Mouse (Mus musculus) megakaryocyte-erythroid progenitor cell, adult 5 weeks (primary cell): Measurements from ENCODE around the gene Gm498. TPM values are rescaled to one million over a fixed set of nuclear protein-coding genes. Genes with fewer than 3 reads are reported as not detected.

ENCODE experiments used
- polyA plus RNA-seq: library from polyadenylated mRNA; stranded (reverse); fragments of >175 nt; gene quantifications from 2 replicates; pipeline ENCODE4 v1.2.3, GENCODE M21; 2012

Gene Gm498
- not detected in 2 replicates for polyA plus RNA-seq

GRCm38 (mm10) chr7:143866538-143866937, at the start of gene Gm498:
TSS of gene Gm498 (plus strand) at chr7:143866838.

DNA sequence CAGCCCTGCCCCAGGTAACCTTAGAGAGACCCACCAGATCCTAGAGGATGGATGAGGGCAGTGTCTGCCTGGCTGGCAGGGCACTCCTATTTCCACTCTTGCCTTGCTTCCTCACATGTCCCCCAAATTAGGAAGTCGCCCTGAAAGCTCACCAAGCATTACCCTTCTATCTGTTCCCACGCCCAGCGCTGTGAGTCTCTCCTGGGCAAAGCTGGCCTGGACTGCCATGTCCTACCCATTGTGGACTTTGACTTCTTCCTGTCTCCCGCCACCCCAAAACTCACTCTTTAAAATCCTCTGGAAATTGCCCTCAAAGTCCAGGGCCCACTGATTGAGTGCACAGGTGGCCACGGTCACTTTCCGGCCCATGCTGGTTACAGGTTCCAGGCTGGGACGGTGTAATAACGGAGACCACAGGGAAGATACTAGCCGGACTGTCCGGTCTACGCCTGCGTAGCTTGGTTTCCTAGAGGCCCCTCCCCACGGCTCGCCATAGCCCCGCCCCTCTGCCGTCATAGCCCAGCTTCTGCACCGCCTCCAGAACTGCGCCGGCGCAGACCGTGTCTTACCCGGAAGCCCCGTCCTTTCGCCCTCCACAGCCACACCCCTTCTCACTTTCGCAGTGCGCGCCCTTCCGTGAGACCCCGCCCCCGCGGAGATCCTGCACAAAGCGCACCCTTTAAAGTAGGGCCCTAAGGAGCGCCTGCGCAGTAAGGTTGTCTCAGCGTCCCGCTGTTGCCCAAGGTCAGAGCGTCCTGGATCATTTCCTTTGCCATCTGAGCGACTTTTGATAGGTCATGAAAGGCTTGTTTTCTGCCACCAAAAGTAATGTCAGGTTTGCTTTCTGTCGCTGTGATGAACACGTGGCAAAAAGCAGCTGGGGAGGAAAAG, 44.0 kb upstream of the Gm498 start, which contains the start of the genes Nadsyn1 and Dhcr7:
Gene Nadsyn1 (minus strand): TSS at position 475 of the 891 bp plus-strand sequence.
Gene Dhcr7 (plus strand): TSS at position 771 of the 891 bp plus-strand sequence.

Other genes starting within 250 kb of the Gm498 start
- 0.32 and 0.41 TPM in 2 replicates for gene Tnfrsf26, start 238.1 kb upstream of the Gm498 start, polyA plus RNA-seq
- 0.43 and 0.58 TPM in 2 replicates for gene Tnfrsf22, start 217.2 kb upstream of the Gm498 start, polyA plus RNA-seq
- 0.51 and 0.59 TPM in 2 replicates for gene Tnfrsf23, start 181.0 kb upstream of the Gm498 start, polyA plus RNA-seq
- 5.4 and 10.7 TPM in 2 replicates for gene Osbpl5, start 109.9 kb upstream of the Gm498 start, polyA plus RNA-seq
- gene Mrgprg, start 99.8 kb upstream of the Gm498 start, polyA plus RNA-seq, result not detected in 2 replicates
- 1.2 and 1.6 TPM in 2 replicates for gene Mrgpre, start 82.3 kb upstream of the Gm498 start, polyA plus RNA-seq
- 3.5 TPM in 2 replicates for gene Nadsyn1, start 44.0 kb upstream of the Gm498 start, polyA plus RNA-seq
- gene Dhcr7, start 43.7 kb upstream of the Gm498 start, polyA plus RNA-seq, result 3.2 and 4.0 TPM in 2 replicates
- gene Shank2, start 135.1 kb downstream of the Gm498 start, polyA plus RNA-seq, result 0.02 and 0.34 TPM in 2 replicates